Mouse (Mus musculus) CD4-positive, CD25-positive, alpha-beta regulatory T cell (primary cell): Measurements from ENCODE around the gene Gpr137. TPM values are rescaled to one million over a fixed set of nuclear protein-coding genes. Genes with fewer than 3 reads are reported as not detected.

Source experiments
- polyA plus RNA-seq: library from polyadenylated mRNA; unstranded; fragments of 100-300 nt; shearing (Covaris generic); gene quantifications from one replicate; pipeline ENCODE4 v1.2.1, GENCODE M21; 2017

The Gpr137 gene
- polyA plus RNA-seq, result 15.2 TPM

GRCm38 (mm10) chr19:6942249-6942691 lies at the start of gene Gpr137:
Gene Gpr137 (minus strand): TSS chr19:6942480.

GRCm38 (mm10) chr19:6987061-6987903 lies 45.0 kb upstream of the Gpr137 start, which contains the start of gene Vegfb:
Gene Vegfb (minus strand): TSS chr19:6987651.

GRCm38 (mm10) chr19:6980381-6981093 lies 38.3 kb upstream of the Gpr137 start, which contains the start of gene Fkbp2:
Gene Fkbp2 (minus strand): TSS chr19:6980501.

GRCm38 (mm10) chr19:6975537-6976521 lies 33.5 kb upstream of the Gpr137 start, which contains the start of gene Plcb3:
Gene Plcb3 (minus strand): TSS chr19:6976470.

GRCm38 (mm10) chr19:6974211-6975205 lies 32.2 kb upstream of the Gpr137 start, which contains the start of gene Ppp1r14b:
Gene Ppp1r14b (plus strand): TSS chr19:6974968.

GRCm38 (mm10) chr19:6941372-6942248 lies 670 bp downstream of the Gpr137 start, which contains the start of gene Bad:
Gene Bad (plus strand): TSS chr19:6941861.

GRCm38 (mm10) chr19:6934195-6934977 lies 7.9 kb downstream of the Gpr137 start, which contains the start of gene Kcnk4:
Gene Kcnk4 (minus strand): TSS chr19:6934515.

GRCm38 (mm10) chr19:6925307-6925573 lies 17.0 kb downstream of the Gpr137 start, which contains the start of gene Catsperz:
Gene Catsperz (minus strand): TSS chr19:6925380.

GRCm38 (mm10) chr19:6921647-6922567 lies 20.4 kb downstream of the Gpr137 start, which contains the start of gene Esrra:
Gene Esrra (minus strand): TSS chr19:6921813.

GRCm38 (mm10) chr19:6909507-6910289 lies 32.6 kb downstream of the Gpr137 start, which contains the start of the genes Trmt112 and Prdx5:
Gene Trmt112 (plus strand): TSS chr19:6909698.
Gene Prdx5 (minus strand): TSS chr19:6910106.

Other genes starting within 250 kb of the Gpr137 start
- 45.6 TPM for gene Rps6ka4, start 101.8 kb downstream of the Gpr137 start, polyA plus RNA-seq
- gene Ccdc88b, start 84.3 kb downstream of the Gpr137 start, polyA plus RNA-seq, result 46.8 TPM
- gene Trmt112, start 32.8 kb downstream of the Gpr137 start, polyA plus RNA-seq, result 169 TPM
- 240 TPM for gene Prdx5, start 32.4 kb downstream of the Gpr137 start, polyA plus RNA-seq
- gene Esrra, start 20.7 kb downstream of the Gpr137 start, polyA plus RNA-seq, result 24.5 TPM
- gene Catsperz, start 17.1 kb downstream of the Gpr137 start, polyA plus RNA-seq, result not detected
- gene Kcnk4, start 8.0 kb downstream of the Gpr137 start, polyA plus RNA-seq, result 0.26 TPM
- gene Bad, start 619 bp downstream of the Gpr137 start, polyA plus RNA-seq, result 31.7 TPM
- 185 TPM for gene Ppp1r14b, start 32.5 kb upstream of the Gpr137 start, polyA plus RNA-seq
- 30.8 TPM for gene Plcb3, start 34.0 kb upstream of the Gpr137 start, polyA plus RNA-seq
- 40.8 TPM for gene Fkbp2, start 38.0 kb upstream of the Gpr137 start, polyA plus RNA-seq
- gene Vegfb, start 45.2 kb upstream of the Gpr137 start, polyA plus RNA-seq, result 9.3 TPM
- 57.7 TPM for gene Dnajc4, start 50.1 kb upstream of the Gpr137 start, polyA plus RNA-seq
- gene Nudt22, start 53.6 kb upstream of the Gpr137 start, polyA plus RNA-seq, result 25.7 TPM
- 5.3 TPM for gene Trpt1, start 53.7 kb upstream of the Gpr137 start, polyA plus RNA-seq
- gene Fermt3, start 77.0 kb upstream of the Gpr137 start, polyA plus RNA-seq, result 376 TPM
- 163 TPM for gene Stip1, start 97.5 kb upstream of the Gpr137 start, polyA plus RNA-seq
- 26.0 TPM for gene Macrod1, start 114.3 kb upstream of the Gpr137 start, polyA plus RNA-seq
- gene Flrt1, start 163.2 kb upstream of the Gpr137 start, polyA plus RNA-seq, result 0.04 TPM